Mouse (Mus musculus) limb, embryonic 13.5 days (tissue): ENCODE measurements around the gene H2afj. TPM values are rescaled to one million over a fixed set of nuclear protein-coding genes. Genes with fewer than 3 reads are reported as not detected.

Experiments used
- ATAC-seq: fragments of 200-750 bp; cut with Nextera tagmentation; 2 replicates; pipeline ENCODE4 v1.8.0; 2017; ENCODE audit warnings: low read depth, moderate number of reproducible peaks, moderate TSS enrichment; ENCODE audit not compliant: low FRiP score
- H3K27ac ChIP-seq: fragments of 300-500 bp; sonication (generic); 2 replicates; pipeline ENCODE4 v1.5.1; 2015; ENCODE audit warnings: inconsistent platforms, mild to moderate bottlenecking, moderate library complexity
- H3K27me3 ChIP-seq: fragments of 300-500 bp; sonication (generic); 2 replicates; pipeline ENCODE4 v1.6.1; 2015; ENCODE audit warnings: mild to moderate bottlenecking, inconsistent platforms
- H3K36me3 ChIP-seq: fragments of 300-500 bp; sonication (generic); 2 replicates; pipeline ENCODE4 v1.6.1; 2015; ENCODE audit warnings: inconsistent platforms, mild to moderate bottlenecking, moderate library complexity
- H3K4me1 ChIP-seq: fragments of 300-500 bp; sonication (generic); 2 replicates; pipeline ENCODE4 v1.6.1; 2015; ENCODE audit warnings: inconsistent platforms
- H3K4me2 ChIP-seq: fragments of 300-500 bp; sonication (generic); replicated peaks from 2 replicates; pipeline ENCODE4 v1.6.1; 2015; ENCODE audit warnings: inconsistent platforms, mild to moderate bottlenecking, moderate library complexity
- H3K4me3 ChIP-seq: fragments of 300-500 bp; sonication (generic); 2 replicates; pipeline ENCODE4 v1.5.1; 2015; ENCODE audit warnings: moderate library complexity, mild to moderate bottlenecking, inconsistent platforms
- H3K9ac ChIP-seq: fragments of 300-500 bp; sonication (generic); 2 replicates; pipeline ENCODE4 v1.6.1; 2015; ENCODE audit warnings: mild to moderate bottlenecking, inconsistent platforms
- H3K9me3 ChIP-seq: fragments of 300-500 bp; sonication (generic); 2 replicates; pipeline ENCODE4 v1.6.1; 2016; ENCODE audit warnings: inconsistent platforms
- WGBS: fragments of 180-500 bp; shearing (Covaris S2); methylation state at CpG from one replicate; pipeline ENCODE4 v1.1.7; 2015; 5-methylcytosine and 5-hydroxymethylcytosine counted together
- polyA plus RNA-seq: library from polyadenylated mRNA; unstranded; fragments of >200 nt; fragmentation: Nextera tagmentation; extraction: Ambion mirVana; gene quantifications from 2 replicates; pipeline ENCODE4 v1.2.1, GENCODE M21; 2015

H2afj gene
- 85.9 and 95.9 TPM in 2 replicates for polyA plus RNA-seq

- Histone ChIP-seq H3K27ac (peak within 1 kb of the TSS; percentile 68), H3K36me3 (peaks cover 28% of the 10 kb centered on the region), H3K4me3 (peak within 1 kb of the TSS; percentile 83), H3K9me3 (no peaks in the 10 kb centered on the region), H3K9ac (peak within 1 kb of the TSS; percentile 77), H3K4me2 (peak within 1 kb of the TSS; percentile 98), H3K27me3 (no peaks in the 10 kb centered on the region), H3K4me1 (peaks cover 36% of the 10 kb centered on the region)
- WGBS, result under 1% methylated on average over 34 of the region's 34 CpGs
- peak; percentile 90 for ATAC-seq
Measured at GRCm38 (mm10) chr6:136808014-136808417, at the start of gene H2afj. Gene H2afj, plus strand, starts transcription at chr6:136808244.

GRCm38 (mm10) chr6:136763912-136764311, 44.1 kb upstream of the H2afj start:
- Histone ChIP-seq H3K4me3 (no peak overlapping the region), H3K27ac (no peak overlapping the region), H3K9ac (no peak overlapping the region), H3K36me3 (no peaks in the 10 kb centered on the region), H3K27me3 (no peaks in the 10 kb centered on the region), H3K9me3 (no peaks in the 10 kb centered on the region), H3K4me1 (no peaks in the 10 kb centered on the region), H3K4me2 (no peak overlapping the region)
- no peak; the same call in 1 of the 2 replicates for ATAC-seq
- 84% methylated on average over 1 of the region's 1 CpGs for WGBS

- Histone ChIP-seq H3K4me2 (no peak overlapping the region), H3K4me3 (no peak overlapping the region), H3K4me1 (no peaks in the 10 kb centered on the region), H3K36me3 (no peaks in the 10 kb centered on the region), H3K9me3 (no peaks in the 10 kb centered on the region), H3K9ac (no peak overlapping the region), H3K27ac (no peak overlapping the region), H3K27me3 (no peaks in the 10 kb centered on the region)
- WGBS, result 82% methylated on average over 8 of the region's 8 CpGs
- ATAC-seq, result no peak
Measured at GRCm38 (mm10) chr6:136769143-136769542, 38.9 kb upstream of the H2afj start.

- no peaks in the 10 kb centered on the region for H3K4me1 ChIP-seq
- no peak overlapping the region for H3K4me2 ChIP-seq
- 85% methylated on average over 7 of the region's 7 CpGs for WGBS
- H3K36me3 ChIP-seq, result no peaks in the 10 kb centered on the region
- no peaks in the 10 kb centered on the region for H3K27me3 ChIP-seq
- no peak overlapping the region for H3K9ac ChIP-seq
- no peak overlapping the region for H3K4me3 ChIP-seq
- no peak for ATAC-seq
- H3K27ac ChIP-seq, result no peak overlapping the region
- H3K9me3 ChIP-seq, result no peaks in the 10 kb centered on the region
Measured at GRCm38 (mm10) chr6:136769859-136770258, 38.2 kb upstream of the H2afj start.

GRCm38 (mm10) chr6:136776392-136776791, 31.7 kb upstream of the H2afj start:
- no peak for ATAC-seq
- Histone ChIP-seq H3K36me3 (no peaks in the 10 kb centered on the region), H3K9ac (no peak overlapping the region), H3K27ac (no peak overlapping the region), H3K4me3 (no peak overlapping the region), H3K27me3 (no peaks in the 10 kb centered on the region), H3K9me3 (no peaks in the 10 kb centered on the region), H3K4me2 (no peak overlapping the region), H3K4me1 (peaks cover 4% of the 10 kb centered on the region; the same call in 1 of the 2 replicates)
- 89% methylated on average over 1 of the region's 1 CpGs for WGBS

- 68% methylated on average over 20 of the region's 20 CpGs for WGBS
- no peak for ATAC-seq
- peaks cover 6% of the 10 kb centered on the region; the same call in 1 of the 2 replicates for H3K4me1 ChIP-seq
Measured at GRCm38 (mm10) chr6:136781377-136781986, 26.6 kb upstream of the H2afj start, which contains the start of gene Gucy2c. Gene Gucy2c, minus strand, starts transcription at chr6:136781765.

GRCm38 (mm10) chr6:136782146-136782545, 25.9 kb upstream of the H2afj start:
- no peak overlapping the region for H3K4me2 ChIP-seq
- H3K9me3 ChIP-seq, result no peaks in the 10 kb centered on the region
- H3K9ac ChIP-seq, result no peak overlapping the region
- no peak overlapping the region for H3K27ac ChIP-seq
- H3K27me3 ChIP-seq, result no peaks in the 10 kb centered on the region
- H3K36me3 ChIP-seq, result no peaks in the 10 kb centered on the region
- peaks cover 6% of the 10 kb centered on the region; the same call in 1 of the 2 replicates for H3K4me1 ChIP-seq
- H3K4me3 ChIP-seq, result no peak overlapping the region
- no peak for ATAC-seq
- 88% methylated on average over 12 of the region's 12 CpGs for WGBS

More at GRCm38 (mm10) chr6:136781377-136781986, 26.6 kb upstream of the H2afj start, which contains the start of gene Gucy2c:
- H3K4me3 ChIP-seq, result no peak within 1 kb of the TSS
- H3K36me3 ChIP-seq, result no peaks in the 10 kb centered on the region
- 0 out of 2 replicates have a peak within 1 kb of the TSS, but pooled peaks have one; percentile 9 for H3K4me2 ChIP-seq
- H3K9ac ChIP-seq, result no peak within 1 kb of the TSS
- H3K27ac ChIP-seq, result no peak within 1 kb of the TSS
- H3K9me3 ChIP-seq, result no peaks in the 10 kb centered on the region
- H3K27me3 ChIP-seq, result no peaks in the 10 kb centered on the region

GRCm38 (mm10) chr6:136782761-136783160, 25.3 kb upstream of the H2afj start:
- WGBS, result 72% methylated on average over 9 of the region's 9 CpGs
- Histone ChIP-seq H3K4me1 (peaks cover 6% of the 10 kb centered on the region; the same call in 1 of the 2 replicates), H3K9me3 (no peaks in the 10 kb centered on the region), H3K36me3 (no peaks in the 10 kb centered on the region), H3K4me3 (no peak overlapping the region), H3K4me2 (no peak overlapping the region), H3K27me3 (no peaks in the 10 kb centered on the region), H3K9ac (no peak overlapping the region), H3K27ac (no peak overlapping the region)
- ATAC-seq, result no peak

- no peaks in the 10 kb centered on the region for H3K9me3 ChIP-seq
- no peak overlapping the region for H3K27ac ChIP-seq
- H3K4me3 ChIP-seq, result no peak overlapping the region
- H3K36me3 ChIP-seq, result no peaks in the 10 kb centered on the region
- H3K4me2 ChIP-seq, result no peak overlapping the region
- H3K27me3 ChIP-seq, result no peaks in the 10 kb centered on the region
- peaks cover 14% of the 10 kb centered on the region for H3K4me1 ChIP-seq
- WGBS, result 69% methylated on average over 5 of the region's 5 CpGs
- ATAC-seq, result no peak
- no peak overlapping the region for H3K9ac ChIP-seq
Measured at GRCm38 (mm10) chr6:136789391-136789971, 18.6 kb upstream of the H2afj start.

GRCm38 (mm10) chr6:136792884-136793758, 14.9 kb upstream of the H2afj start:
- no peaks in the 10 kb centered on the region for H3K9me3 ChIP-seq
- 9% methylated on average over 16 of the region's 16 CpGs for WGBS
- no peaks in the 10 kb centered on the region for H3K36me3 ChIP-seq
- peak overlapping the region; percentile 42 for H3K4me3 ChIP-seq
- peak; percentile 46; the same call in 1 of the 2 replicates for ATAC-seq
- peaks cover 14% of the 10 kb centered on the region for H3K4me1 ChIP-seq
- H3K9ac ChIP-seq, result no peak overlapping the region
- peak overlapping the region; percentile 76 for H3K4me2 ChIP-seq
- H3K27me3 ChIP-seq, result no peaks in the 10 kb centered on the region
- no peak overlapping the region for H3K27ac ChIP-seq

- Histone ChIP-seq H3K4me1 (peaks cover 14% of the 10 kb centered on the region), H3K9ac (peak overlapping the region; percentile 59), H3K9me3 (no peaks in the 10 kb centered on the region), H3K27ac (no peak overlapping the region), H3K4me3 (peak overlapping the region; percentile 42), H3K36me3 (no peaks in the 10 kb centered on the region), H3K4me2 (peak overlapping the region; percentile 76), H3K27me3 (no peaks in the 10 kb centered on the region)
- 0 out of 2 replicates have a peak, but pooled peaks have one; percentile 33 for ATAC-seq
- under 1% methylated on average over 24 of the region's 24 CpGs for WGBS
Measured at GRCm38 (mm10) chr6:136793831-136794525, 14.1 kb upstream of the H2afj start.
